Mouse (Mus musculus) midbrain, postnatal 0 days (tissue): Measurements from ENCODE around the gene Otulin. TPM values are rescaled to one million over a fixed set of nuclear protein-coding genes. Genes with fewer than 3 reads are reported as not detected.

Experiments used
- ATAC-seq: fragments of 200-750 bp; cut with Nextera tagmentation; 2 replicates; pipeline ENCODE4 v1.8.0; 2017; ENCODE audit warnings: moderate number of reproducible peaks, mild to moderate bottlenecking, moderate TSS enrichment, moderate library complexity; ENCODE audit not compliant: low FRiP score
- DNase-seq: peaks from one replicate; pipeline ENCODE4 v3.0.0-alpha.2; 2015; ENCODE audit warnings: low spot score
- H3K27ac ChIP-seq: fragments of 300-500 bp; sonication (generic); 2 replicates; pipeline ENCODE4 v1.5.1; 2014; ENCODE audit warnings: low read depth, mild to moderate bottlenecking, low read length, mixed read lengths
- H3K27me3 ChIP-seq: fragments of 300-500 bp; sonication (generic); 2 replicates; pipeline ENCODE4 v1.6.1; 2014; ENCODE audit warnings: low read length, control low read depth, mixed read lengths; ENCODE audit not compliant: insufficient read depth
- H3K36me3 ChIP-seq: fragments of 300-500 bp; sonication (generic); 2 replicates; pipeline ENCODE4 v1.6.1; 2014; ENCODE audit warnings: low read length, control low read depth, mixed read lengths; ENCODE audit not compliant: insufficient read depth
- H3K4me1 ChIP-seq: fragments of 300-500 bp; sonication (generic); 2 replicates; pipeline ENCODE4 v1.6.1; 2014; ENCODE audit warnings: mild to moderate bottlenecking, control low read depth, antibody characterized with exemption, low read length, mixed read lengths; ENCODE audit not compliant: insufficient read depth
- H3K4me2 ChIP-seq: fragments of 300-500 bp; sonication (generic); 2 replicates; pipeline ENCODE4 v1.6.1; 2014; ENCODE audit warnings: low read depth, mild to moderate bottlenecking, low read length, mixed read lengths; ENCODE audit not compliant: poor library complexity, severe bottlenecking
- H3K4me3 ChIP-seq: fragments of 300-500 bp; sonication (generic); 2 replicates; pipeline ENCODE4 v1.5.1; 2014; ENCODE audit warnings: low read depth, mild to moderate bottlenecking, low read length, moderate library complexity
- H3K9ac ChIP-seq: fragments of 300-500 bp; sonication (generic); replicated peaks from 2 replicates; pipeline ENCODE4 v1.6.1; 2014; ENCODE audit warnings: mild to moderate bottlenecking, low read length, moderate library complexity, mixed read lengths; ENCODE audit not compliant: poor library complexity, severe bottlenecking
- H3K9me3 ChIP-seq: fragments of 300-500 bp; sonication (generic); 2 replicates; pipeline ENCODE4 v1.6.1; 2016; ENCODE audit warnings: low read length, control low read depth
- CTCF ChIP-seq: IDR thresholded peaks from 2 replicates; pipeline ENCODE4 v1.5.1; 2016; ENCODE audit warnings: antibody characterized with exemption, mild to moderate bottlenecking
- WGBS: fragments of 180-500 bp; shearing (Covaris S2); extraction: QIAGEN DNeasy Blood & Tissue Kit; methylation state at CpG from one replicate; pipeline ENCODE4 v1.1.7; 2014; 5-methylcytosine and 5-hydroxymethylcytosine counted together
- polyA plus RNA-seq: library from polyadenylated mRNA; unstranded; fragments of >200 nt; fragmentation: Nextera tagmentation; extraction: Ambion mirVana; gene quantifications from 2 replicates; pipeline ENCODE4 v1.2.1, GENCODE M21; 2015
- total RNA-seq: library from RNA; depleted of rRNA; stranded (reverse); fragments of >200 nt; gene quantifications from 2 replicates; pipeline ENCODE4 v1.2.3, GENCODE M21; 2014

Gene Otulin
- total and polyA plus RNA-seq, 2 experiments from 2014 or later: 17.8 to 23.9 TPM

DNA sequence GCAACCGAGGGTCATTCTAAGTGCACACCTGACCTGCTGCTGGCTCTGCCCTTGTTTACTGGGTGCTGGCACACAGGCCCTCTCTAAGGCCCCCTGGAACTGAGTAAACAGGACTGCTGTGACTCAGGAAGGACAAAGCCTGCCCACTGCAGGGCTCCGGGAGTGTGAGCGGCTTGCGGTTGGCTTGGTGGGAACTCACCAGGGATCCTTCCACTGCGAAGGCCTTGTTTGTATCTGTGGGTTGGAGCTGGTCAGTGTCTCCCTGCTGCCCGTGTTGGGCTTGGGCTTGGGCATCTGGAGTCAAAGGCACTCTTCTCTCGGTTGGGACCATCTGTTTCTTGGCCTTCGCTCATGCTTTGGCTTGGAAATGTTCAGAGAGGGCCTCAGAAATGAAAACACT is 34.9 kb downstream of the Otulin start:
- Histone ChIP-seq H3K4me2 (no peak overlapping the region), H3K27me3 (no peaks in the 10 kb centered on the region), H3K4me1 (no peaks in the 10 kb centered on the region), H3K4me3 (no peak overlapping the region), H3K27ac (peak overlapping the region; percentile 47; the same call in 1 of the 2 replicates), H3K9ac (no peak overlapping the region), H3K36me3 (peaks cover 22% of the 10 kb centered on the region; the same call in 1 of the 2 replicates), H3K9me3 (no peaks in the 10 kb centered on the region)
- no peak for ATAC-seq
- DNase-seq: no peak
- TF ChIP-seq CTCF: no peak
- 52% methylated on average over 8 of the region's 8 CpGs for WGBS

DNA sequence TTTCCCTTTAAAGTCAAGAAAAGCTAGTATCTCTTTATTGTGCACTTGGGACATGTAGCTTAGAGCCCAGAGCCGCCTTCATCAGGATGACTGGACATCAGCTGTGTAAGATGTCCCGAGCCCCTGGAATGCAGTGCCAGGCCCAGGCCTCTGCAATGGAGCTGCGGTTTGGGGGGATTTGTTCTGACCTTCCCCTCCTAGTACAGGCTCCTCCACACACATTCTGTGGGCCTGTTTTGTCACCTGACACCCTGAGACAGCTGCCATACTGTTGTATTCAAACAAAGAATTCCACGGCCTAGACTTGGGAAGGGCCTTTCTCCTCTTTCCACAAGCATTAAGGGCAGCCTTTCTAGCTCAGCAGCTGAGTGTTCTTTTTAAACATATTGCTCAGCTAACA is 35.5 kb downstream of the Otulin start:
- no peaks in the 10 kb centered on the region for H3K9me3 ChIP-seq
- H3K27me3 ChIP-seq: no peaks in the 10 kb centered on the region
- H3K27ac ChIP-seq: peak overlapping the region; percentile 47; the same call in 1 of the 2 replicates
- no peak for TF ChIP-seq CTCF
- H3K4me1 ChIP-seq: no peaks in the 10 kb centered on the region
- no peak overlapping the region for H3K9ac ChIP-seq
- no peak for DNase-seq
- H3K4me3 ChIP-seq: no peak overlapping the region
- peaks cover 22% of the 10 kb centered on the region; the same call in 1 of the 2 replicates for H3K36me3 ChIP-seq
- no peak for ATAC-seq
- WGBS: 33% methylated on average over 4 of the region's 4 CpGs
- H3K4me2 ChIP-seq: no peak overlapping the region

DNA sequence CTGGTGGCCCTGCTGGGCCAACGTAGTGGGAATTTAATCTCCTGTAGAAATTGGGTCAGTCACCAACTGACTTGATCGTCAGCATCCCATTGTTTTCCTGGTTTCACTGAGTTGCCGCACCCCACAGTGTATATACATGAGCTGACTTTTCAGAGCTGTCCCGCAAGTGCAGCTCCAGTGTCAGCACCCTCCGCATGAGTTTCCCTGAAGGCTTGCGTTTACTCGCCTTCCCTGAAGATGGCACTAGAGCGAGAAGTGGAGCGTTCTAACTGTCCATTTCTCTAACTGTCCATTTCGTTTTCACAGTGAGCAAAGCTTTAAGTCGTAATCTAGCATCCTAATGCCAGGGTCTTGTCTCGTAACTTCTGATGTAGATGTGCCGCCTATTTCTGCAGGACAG is 36.8 kb downstream of the Otulin start:
- Histone ChIP-seq H3K36me3 (peaks cover 24% of the 10 kb centered on the region; the same call in 1 of the 2 replicates), H3K27me3 (no peaks in the 10 kb centered on the region), H3K9me3 (no peaks in the 10 kb centered on the region), H3K4me1 (no peaks in the 10 kb centered on the region), H3K27ac (no peak overlapping the region), H3K4me2 (no peak overlapping the region), H3K4me3 (no peak overlapping the region), H3K9ac (no peak overlapping the region)
- peak; percentile 51 for TF ChIP-seq CTCF
- 70% methylated on average over 13 of the region's 13 CpGs for WGBS
- DNase-seq (no peak), ATAC-seq (no peak)

DNA sequence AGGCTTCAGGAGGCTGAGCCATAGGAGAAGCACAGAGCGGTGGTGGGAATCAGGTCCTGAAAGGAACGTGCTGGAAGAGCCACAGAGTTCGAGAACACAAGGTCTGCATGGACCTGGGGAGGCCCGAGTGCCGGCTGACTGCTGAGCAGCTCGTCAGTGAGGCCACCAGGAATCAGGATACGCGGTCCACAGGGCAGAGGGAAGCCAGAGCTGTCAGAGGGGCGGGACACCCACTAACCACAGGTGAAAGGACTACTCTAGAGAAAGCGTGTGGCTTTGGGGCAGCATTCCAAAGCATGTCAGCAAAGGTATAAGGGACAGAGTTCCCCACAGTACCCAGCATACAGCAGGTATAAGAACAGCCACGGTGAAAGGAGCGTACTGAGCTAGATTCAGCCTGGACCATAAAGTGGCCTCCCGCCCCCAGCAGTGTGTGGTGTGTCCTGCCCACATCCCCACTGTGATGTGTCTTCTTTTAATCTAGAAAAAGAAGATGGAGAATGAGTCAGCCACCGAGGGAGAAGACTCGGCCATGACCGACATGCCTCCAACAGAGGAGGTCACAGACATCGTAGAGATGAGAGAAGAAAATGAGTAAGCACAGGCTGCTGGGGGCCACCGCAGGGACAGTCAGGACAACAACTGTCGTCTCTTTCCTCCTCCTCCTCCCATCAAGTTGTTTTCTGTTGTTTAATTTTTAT is 37.7 kb downstream of the Otulin start:
- no peak for TF ChIP-seq CTCF
- no peaks in the 10 kb centered on the region for H3K9me3 ChIP-seq
- no peak for DNase-seq
- ATAC-seq: no peak
- peaks cover 24% of the 10 kb centered on the region; the same call in 1 of the 2 replicates for H3K36me3 ChIP-seq
- no peak overlapping the region for H3K4me2 ChIP-seq
- H3K27ac ChIP-seq: no peak overlapping the region
- H3K9ac ChIP-seq: no peak overlapping the region
- no peaks in the 10 kb centered on the region for H3K27me3 ChIP-seq
- 91% methylated on average over 19 of the region's 19 CpGs for WGBS
- H3K4me1 ChIP-seq: no peaks in the 10 kb centered on the region
- H3K4me3 ChIP-seq: no peak overlapping the region

DNA sequence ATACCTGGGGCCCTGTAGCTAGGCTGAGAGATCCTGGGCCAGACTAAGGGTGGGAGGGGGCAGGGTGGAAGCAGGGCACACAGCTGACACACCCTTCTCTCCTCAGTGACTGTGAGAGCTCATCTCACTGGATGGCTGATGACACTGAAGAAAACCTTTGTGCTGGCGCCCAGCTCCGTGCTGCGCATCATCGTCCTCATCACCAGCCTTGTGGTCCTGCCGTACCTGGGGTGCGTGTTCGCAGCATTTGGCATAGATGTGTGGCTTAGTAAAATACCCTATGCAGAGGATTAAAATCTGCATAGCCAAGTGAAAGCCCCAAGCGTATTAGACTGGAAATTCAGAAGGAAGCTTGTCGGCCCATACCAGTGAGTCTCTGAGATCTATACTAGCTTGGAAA is 39.7 kb downstream of the Otulin start:
- Histone ChIP-seq H3K4me2 (no peak overlapping the region), H3K36me3 (peaks cover 27% of the 10 kb centered on the region; the same call in 1 of the 2 replicates)
- 85% methylated on average over 9 of the region's 9 CpGs for WGBS

DNA sequence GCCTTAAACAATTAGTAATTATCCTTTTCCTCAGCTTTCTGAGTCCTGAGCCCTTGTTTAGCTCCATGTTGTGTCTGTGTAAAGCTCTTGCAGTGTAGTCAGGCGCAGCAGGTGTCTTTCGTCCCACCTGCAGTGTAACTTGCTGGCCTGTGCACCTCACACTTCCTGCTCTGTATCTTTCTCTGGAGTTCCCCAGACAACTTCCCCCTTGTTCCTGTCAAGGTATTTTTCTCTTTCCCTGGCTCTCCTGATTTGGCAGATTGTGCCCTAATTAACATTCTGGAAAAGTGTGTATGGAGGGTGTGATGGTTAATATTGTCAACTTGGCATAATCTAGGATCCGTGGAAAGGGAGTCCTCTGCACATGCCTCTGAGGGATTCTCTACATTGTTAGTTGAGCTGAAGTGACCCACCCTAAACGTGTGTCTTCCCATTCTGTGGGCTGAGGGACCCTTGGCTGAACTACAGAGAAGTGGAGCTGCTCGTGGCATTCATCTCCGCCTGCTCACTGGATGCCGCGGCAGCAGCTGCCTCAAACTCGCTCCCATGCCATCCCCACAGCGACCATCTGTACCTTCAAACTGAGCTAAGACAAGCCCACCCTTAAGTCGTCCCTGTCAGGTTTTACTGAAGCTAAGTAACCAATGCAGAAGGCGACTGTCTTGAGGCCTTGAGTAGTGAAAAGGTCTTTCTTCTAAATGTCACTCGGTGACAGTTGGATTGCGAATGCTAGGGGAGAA is 42.2 kb downstream of the Otulin start:
- ATAC-seq (no peak), DNase-seq (peak; percentile 24)
- 57% methylated on average over 14 of the region's 14 CpGs for WGBS
- TF ChIP-seq CTCF: no peak
- no peak overlapping the region for H3K4me2 ChIP-seq
- no peaks in the 10 kb centered on the region for H3K27me3 ChIP-seq
- no peaks in the 10 kb centered on the region for H3K4me1 ChIP-seq
- no peak overlapping the region for H3K9ac ChIP-seq
- H3K9me3 ChIP-seq: no peaks in the 10 kb centered on the region
- H3K27ac ChIP-seq: no peak overlapping the region
- peaks cover 21% of the 10 kb centered on the region; the same call in 1 of the 2 replicates for H3K36me3 ChIP-seq
- H3K4me3 ChIP-seq: no peak overlapping the region

More for the DNA sequence above, 39.7 kb downstream of the Otulin start:
- Histone ChIP-seq H3K9ac (no peak overlapping the region), H3K27ac (no peak overlapping the region), H3K9me3 (no peaks in the 10 kb centered on the region), H3K4me3 (no peak overlapping the region), H3K4me1 (no peaks in the 10 kb centered on the region), H3K27me3 (no peaks in the 10 kb centered on the region)
- TF ChIP-seq CTCF: no peak
- no peak for DNase-seq
- no peak for ATAC-seq
